Mouse (Mus musculus): Measurements from ENCODE around the gene St3gal2. TPM values are rescaled to one million over a fixed set of nuclear protein-coding genes. Genes with fewer than 3 reads are reported as not detected.
"Not testable (repeated sequence)": the region's sequence is repeated elsewhere in the genome, so short reads cannot be mapped to it uniquely, and the experiment has no call there.

Gene St3gal2
- polyA plus RNA-seq, 1 experiment from 2014 or later, result 26.2 TPM

DNA sequence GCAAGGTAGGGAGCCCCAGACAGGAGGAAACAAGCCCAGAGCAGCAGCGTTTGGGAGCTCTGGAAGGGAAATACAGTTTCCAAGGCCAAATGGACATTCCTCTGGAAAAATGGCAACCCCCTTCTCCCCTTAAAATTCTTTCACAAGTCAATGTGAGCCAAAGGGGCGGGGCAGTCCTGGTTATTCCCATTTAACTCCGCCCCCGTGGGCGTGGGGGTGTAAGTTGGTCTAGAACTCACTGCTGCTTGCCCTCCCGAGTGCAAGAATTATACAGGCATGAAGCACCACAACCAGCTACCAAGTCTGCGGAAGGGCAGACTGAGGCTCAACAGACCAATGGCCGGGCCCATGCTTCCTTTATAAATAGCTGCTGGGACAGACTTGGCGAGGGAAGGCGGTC lies 24.9 kb upstream of the St3gal2 start:
- no peak overlapping the region for H3K4me3 ChIP-seq (replicated peaks)
- no peak overlapping the region for H3K9ac ChIP-seq
- no peak overlapping the region for H3K27ac ChIP-seq
- ATAC-seq (ENCODE audit: low FRiP score), result no peak
- no peak overlapping the region for H3K4me2 ChIP-seq
- 85% methylated on average over 10 of the region's 10 CpGs for WGBS
- H3K4me1 ChIP-seq, result no peaks in the 10 kb centered on the region
- H3K9me3 ChIP-seq, result no peaks in the 10 kb centered on the region
- H3K36me3 ChIP-seq (replicated peaks), result peaks cover 37% of the 10 kb centered on the region; the same call in 1 of the 2 replicates
- H3K27me3 ChIP-seq, result no peaks in the 10 kb centered on the region

GRCm38 (mm10) chr8:110895254-110895653 lies 24.5 kb upstream of the St3gal2 start:
- Histone ChIP-seq H3K4me1 (no peaks in the 10 kb centered on the region), H3K27ac (no peak overlapping the region), H3K27me3 (no peaks in the 10 kb centered on the region), H3K4me3 (replicated peaks) (no peak overlapping the region), H3K9me3 (no peaks in the 10 kb centered on the region), H3K4me2 (no peak overlapping the region), H3K36me3 (replicated peaks) (peaks cover 33% of the 10 kb centered on the region; the same call in 1 of the 2 replicates), H3K9ac (no peak overlapping the region)
- no peak for ATAC-seq (ENCODE audit: low FRiP score)
- WGBS, result 89% methylated on average over 5 of the region's 9 CpGs

DNA sequence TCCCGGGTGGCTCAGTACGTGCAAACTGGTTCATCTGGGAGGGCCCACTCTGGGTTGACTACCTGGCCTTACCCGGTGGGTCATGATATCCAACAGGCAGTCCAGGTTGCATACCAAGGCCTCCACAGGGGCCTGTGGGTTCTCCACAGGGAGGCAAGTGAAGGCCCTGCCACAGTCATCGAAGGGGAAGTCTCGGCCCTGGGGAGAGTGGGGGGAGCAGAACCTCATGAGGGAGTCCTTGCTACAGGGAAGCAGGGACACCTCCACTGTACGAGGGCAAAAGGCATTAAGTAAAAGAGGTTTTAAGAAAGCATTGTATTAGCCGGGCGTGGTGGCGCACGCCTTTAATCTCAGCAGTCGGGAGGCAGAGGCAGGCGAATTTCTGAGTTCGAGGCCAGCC lies 23.9 kb upstream of the St3gal2 start:
- WGBS, result 95% methylated on average over 13 of the region's 13 CpGs
- Histone ChIP-seq H3K4me1 (no peaks in the 10 kb centered on the region), H3K4me2 (no peak overlapping the region), H3K9ac (no peak overlapping the region), H3K27ac (no peak overlapping the region), H3K9me3 (no peaks in the 10 kb centered on the region), H3K4me3 (replicated peaks) (no peak overlapping the region), H3K27me3 (no peaks in the 10 kb centered on the region), H3K36me3 (replicated peaks) (peaks cover 32% of the 10 kb centered on the region; the same call in 1 of the 2 replicates)
- no peak for ATAC-seq (ENCODE audit: low FRiP score)

- no peak overlapping the region for H3K4me2 ChIP-seq
- WGBS, result 95% methylated on average over 6 of the region's 6 CpGs
- H3K36me3 ChIP-seq (replicated peaks), result peaks cover 28% of the 10 kb centered on the region; the same call in 1 of the 2 replicates
- H3K9me3 ChIP-seq, result no peaks in the 10 kb centered on the region
- H3K9ac ChIP-seq, result no peak overlapping the region
- H3K27me3 ChIP-seq, result no peaks in the 10 kb centered on the region
- H3K4me3 ChIP-seq (replicated peaks), result no peak overlapping the region
- ATAC-seq (ENCODE audit: low FRiP score), result no peak
- H3K4me1 ChIP-seq, result peaks cover 5% of the 10 kb centered on the region
- H3K27ac ChIP-seq, result no peak overlapping the region
Measured at GRCm38 (mm10) chr8:110897495-110897894, 22.2 kb upstream of the St3gal2 start.

DNA sequence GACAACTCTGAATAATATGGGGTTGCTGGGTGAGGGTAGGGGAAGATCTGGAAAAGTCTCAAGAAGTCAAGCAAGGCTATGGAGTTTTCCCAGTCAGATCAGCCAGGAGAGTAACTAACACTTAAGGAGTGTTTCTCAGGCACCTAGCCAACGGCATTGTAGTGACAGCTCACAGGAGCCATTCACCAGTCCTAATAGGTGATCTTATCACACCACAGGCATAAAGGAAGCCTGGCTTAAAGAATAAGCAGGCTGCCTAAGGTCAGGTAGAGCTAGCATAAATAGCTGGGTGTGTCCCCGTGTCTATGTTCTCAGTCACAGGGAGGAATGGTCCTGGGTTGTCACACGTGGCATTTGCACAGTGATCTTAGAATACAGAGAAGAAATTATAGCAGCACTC lies 18.7 kb upstream of the St3gal2 start:
- H3K4me2 ChIP-seq, result no peak overlapping the region
- H3K9ac ChIP-seq, result no peak overlapping the region
- H3K27me3 ChIP-seq, result no peaks in the 10 kb centered on the region
- WGBS, result 84% methylated on average over 3 of the region's 3 CpGs
- ATAC-seq (ENCODE audit: low FRiP score), result no peak
- no peaks in the 10 kb centered on the region for H3K9me3 ChIP-seq
- no peak overlapping the region for H3K27ac ChIP-seq
- H3K4me1 ChIP-seq, result peaks cover 5% of the 10 kb centered on the region
- H3K4me3 ChIP-seq (replicated peaks), result no peak overlapping the region
- H3K36me3 ChIP-seq (replicated peaks), result peaks cover 9% of the 10 kb centered on the region; the same call in 1 of the 2 replicates

GRCm38 (mm10) chr8:110901839-110902578 lies 17.7 kb upstream of the St3gal2 start, which contains the start of gene Fuk:
Gene Fuk (minus strand): TSS chr8:110902488.
- Histone ChIP-seq H3K4me3 (replicated peaks) (peak within 1 kb of the TSS; percentile 73), H3K27ac (no peak within 1 kb of the TSS), H3K4me2 (peak within 1 kb of the TSS; percentile 60), H3K36me3 (replicated peaks) (peaks cover 9% of the 10 kb centered on the region; the same call in 1 of the 2 replicates), H3K4me1 (peaks cover 5% of the 10 kb centered on the region), H3K27me3 (no peaks in the 10 kb centered on the region; the same call in 1 of the 2 replicates), H3K9ac (peak within 1 kb of the TSS; percentile 71), H3K9me3 (no peaks in the 10 kb centered on the region)
- 3% methylated on average over 30 of the region's 30 CpGs for WGBS
- ATAC-seq (ENCODE audit: low FRiP score), result peak; percentile 92

- Histone ChIP-seq H3K4me3 (replicated peaks) (peak overlapping the region; percentile 73), H3K27me3 (no peaks in the 10 kb centered on the region; the same call in 1 of the 2 replicates), H3K4me2 (peak overlapping the region; percentile 60), H3K9ac (no peak overlapping the region), H3K27ac (no peak overlapping the region), H3K9me3 (no peaks in the 10 kb centered on the region), H3K36me3 (replicated peaks) (peaks cover 9% of the 10 kb centered on the region; the same call in 1 of the 2 replicates), H3K4me1 (peaks cover 5% of the 10 kb centered on the region)
- peak; percentile 55 for ATAC-seq (ENCODE audit: low FRiP score)
- WGBS, result 57% methylated on average over 2 of the region's 2 CpGs
Measured at GRCm38 (mm10) chr8:110902579-110902965, 17.1 kb upstream of the St3gal2 start.

DNA sequence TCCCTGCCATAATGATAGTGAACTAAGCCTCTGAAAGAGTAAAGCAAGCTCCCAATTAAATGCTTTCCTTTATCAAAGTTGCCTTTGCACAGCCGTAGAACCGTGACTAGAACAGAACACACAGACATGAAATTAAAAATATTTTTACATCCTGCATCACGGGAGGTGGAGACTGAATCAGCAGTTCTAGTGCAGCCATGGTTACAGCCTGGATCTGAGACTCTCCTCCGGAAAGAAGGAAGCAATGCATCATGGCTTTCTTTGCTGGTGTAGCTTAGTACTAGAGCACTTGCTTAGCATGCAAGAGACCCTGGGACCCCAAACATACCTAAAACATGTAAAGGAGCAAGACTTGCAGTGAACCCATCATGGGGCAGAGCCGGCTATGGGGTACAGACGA lies 14.3 kb upstream of the St3gal2 start:
- H3K27me3 ChIP-seq, result no peaks in the 10 kb centered on the region; the same call in 1 of the 2 replicates
- no peak for ATAC-seq (ENCODE audit: low FRiP score)
- H3K4me3 ChIP-seq (replicated peaks), result no peak overlapping the region
- H3K27ac ChIP-seq, result no peak overlapping the region
- peaks cover 5% of the 10 kb centered on the region for H3K4me1 ChIP-seq
- H3K9me3 ChIP-seq, result no peaks in the 10 kb centered on the region
- H3K4me2 ChIP-seq, result no peak overlapping the region
- WGBS, result 90% methylated on average over 6 of the region's 6 CpGs
- no peak overlapping the region for H3K9ac ChIP-seq
- H3K36me3 ChIP-seq (replicated peaks), result no peaks in the 10 kb centered on the region

DNA sequence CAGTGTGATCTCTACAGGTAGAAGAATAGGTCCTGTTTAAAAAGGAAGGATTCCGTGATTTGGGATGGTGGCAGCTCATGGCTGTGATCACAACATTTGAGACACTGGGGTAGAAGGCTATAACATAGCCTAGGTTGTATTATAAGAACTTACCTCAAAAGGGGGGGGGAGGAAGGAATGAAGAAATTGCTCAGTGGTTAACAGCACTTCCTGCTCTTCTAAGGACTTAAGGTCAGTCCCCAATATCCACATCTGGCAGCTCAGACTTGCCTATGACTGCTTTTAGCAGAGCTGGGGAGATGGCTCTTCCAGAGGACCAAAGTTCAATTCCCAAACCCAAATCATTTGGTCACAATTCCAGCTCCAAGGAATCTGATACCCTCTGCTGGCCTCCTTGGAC lies 13.0 kb upstream of the St3gal2 start:
- no peak overlapping the region for H3K9ac ChIP-seq
- ATAC-seq (ENCODE audit: low FRiP score), result no peak
- H3K4me1 ChIP-seq, result peaks cover 2% of the 10 kb centered on the region
- H3K27me3 ChIP-seq, result no peaks in the 10 kb centered on the region; the same call in 1 of the 2 replicates
- H3K4me2 ChIP-seq, result no peak overlapping the region
- no peak overlapping the region for H3K27ac ChIP-seq
- H3K36me3 ChIP-seq (replicated peaks), result no peaks in the 10 kb centered on the region
- no peak overlapping the region for H3K4me3 ChIP-seq (replicated peaks)
- H3K9me3 ChIP-seq, result no peaks in the 10 kb centered on the region
- WGBS, result 93% methylated on average over 1 of the region's 1 CpGs

GRCm38 (mm10) chr8:110909850-110910249 lies 9.9 kb upstream of the St3gal2 start:
- H3K4me3 ChIP-seq (replicated peaks); H3K9me3 ChIP-seq; H3K36me3 ChIP-seq (replicated peaks); H3K9ac ChIP-seq; ATAC-seq (ENCODE audit: low FRiP score); H3K27me3 ChIP-seq; H3K27ac ChIP-seq; H3K4me1 ChIP-seq; H3K4me2 ChIP-seq: not testable (repeated sequence)

- Histone ChIP-seq H3K4me2 (no peak overlapping the region), H3K9ac (no peak overlapping the region), H3K27me3 (no peaks in the 10 kb centered on the region), H3K4me3 (replicated peaks) (no peak overlapping the region), H3K36me3 (replicated peaks) (no peaks in the 10 kb centered on the region), H3K27ac (no peak overlapping the region), H3K4me1 (no peaks in the 10 kb centered on the region), H3K9me3 (no peaks in the 10 kb centered on the region)
- 87% methylated on average over 15 of the region's 15 CpGs for WGBS
- ATAC-seq (ENCODE audit: low FRiP score), result no peak
Measured at GRCm38 (mm10) chr8:110911576-110912570, 7.8 kb upstream of the St3gal2 start.

GRCm38 (mm10) chr8:110917415-110917814 lies 2.3 kb upstream of the St3gal2 start:
- peaks cover 22% of the 10 kb centered on the region for H3K4me1 ChIP-seq
- no peak overlapping the region for H3K4me3 ChIP-seq (replicated peaks)
- H3K9me3 ChIP-seq, result no peaks in the 10 kb centered on the region
- 0 out of 2 replicates have a peak, but pooled peaks cover under 1% of the 10 kb centered on the region for H3K36me3 ChIP-seq (replicated peaks)
- H3K27me3 ChIP-seq, result no peaks in the 10 kb centered on the region
- 78% methylated on average over 2 of the region's 2 CpGs for WGBS
- no peak for ATAC-seq (ENCODE audit: low FRiP score)
- H3K9ac ChIP-seq, result no peak overlapping the region
- no peak overlapping the region for H3K4me2 ChIP-seq
- no peak overlapping the region for H3K27ac ChIP-seq
